Comparison of ENCODE assay signal across 17 mouse cellular contexts in the genomic region with DNA sequence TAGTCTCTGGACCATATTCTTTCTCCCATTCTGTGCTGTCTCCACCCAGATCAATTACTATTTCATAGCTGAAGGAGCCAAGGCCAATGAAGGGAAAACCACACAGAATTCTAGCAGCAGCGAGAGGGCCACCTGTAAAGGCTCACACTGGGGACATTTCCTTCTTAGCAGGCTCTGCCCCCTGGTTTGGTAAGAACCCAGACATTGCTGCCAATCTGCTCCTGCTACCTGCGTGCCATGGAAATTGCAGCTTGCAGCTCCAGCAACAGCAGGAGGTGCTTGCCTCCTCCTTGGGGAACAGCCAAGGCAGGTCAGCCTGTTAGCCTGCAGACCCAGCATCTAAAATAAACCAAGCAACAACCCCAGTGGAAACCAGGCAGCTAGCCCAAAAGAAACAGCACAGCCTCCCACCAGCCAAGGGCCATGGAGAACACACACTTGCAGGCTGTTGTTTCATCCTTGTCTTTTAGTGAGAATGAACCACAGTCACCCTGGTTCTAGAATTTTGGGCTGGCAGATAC. TPM values are rescaled to one million over a fixed set of nuclear protein-coding genes. Genes with fewer than 3 reads are reported as not detected.
DNase-seq lines count a peak whose midpoint lies in the region.
"Had no signal": no experiment of that assay in that cellular context is flagged by ENCODE, and none has a peak within 500 bp of the region (broad histone marks: within the 10 kb centered on the region; RNA-seq: fewer than 3 reads in every experiment).

No protein-coding gene starts in this region.

- intact Hi-C loops in heart, postnatal 10 days (cut with DNase I), result no loop called here
- intact Hi-C loops in heart, postnatal 25 days (cut with DNase I), result no loop called here

- DNase-seq in heart, postnatal 10 days, result peak; percentile 13 to 14
- DNase-seq in heart, postnatal 25 days (ENCODE audit: low spot score), result no peak
- peak; percentile 7 to 28 for DNase-seq in right cerebral cortex, adult 2 months (ENCODE audit: low spot score in 2 of 2)
- no peak for DNase-seq in right cerebral cortex, postnatal 4 days
- DNase-seq in cerebellum, postnatal 36 days, result peak; percentile 80 to 83
- DNase-seq in thymus, adult 18-20 months, result no peak
- DNase-seq in urinary bladder, adult 2 months (ENCODE audit: low spot score), result no peak
- DNase-seq: adrenal gland, adult 2 months; kidney, postnatal 36 days; liver; thymus, postnatal 36 days had no signal

RNA-seq across cellular contexts. Expression of a gene that starts 22.7 kb away (rescaled TPM):
- total RNA-seq in heart, postnatal 10 days (2021), result not detected
- not detected for total RNA-seq in heart, postnatal 25 days (2021)
- not detected in 2 replicates for polyA plus RNA-seq in urinary bladder, adult 2 months (2012; rRNA removed)
- total RNA-seq: adrenal gland, adult 2 months; CH12.LX had no signal
- polyA plus RNA-seq: adrenal gland, adult 2 months; frontal cortex, adult 2 months; heart, postnatal 0 days; intestine, postnatal 0 days; lung, embryonic 15.5 days; stomach, embryonic 14.5 days had no signal

Comparison
In these comparisons a context has a peak if more than half of its experiments do, and no peak if none do; other contexts are left out.
1. DNase-seq: peak in heart, postnatal 10 days (2 of 2), right cerebral cortex, adult 2 months (2 of 2) and cerebellum, postnatal 36 days (2 of 2); none in heart, postnatal 25 days (single experiment), right cerebral cortex, postnatal 4 days (single experiment), thymus, adult 18-20 months (0 of 2) and urinary bladder, adult 2 months (single experiment).